Mouse (Mus musculus): ENCODE measurements around the gene Mgarp. TPM values are rescaled to one million over a fixed set of nuclear protein-coding genes. Genes with fewer than 3 reads are reported as not detected.
"Not testable (repeated sequence)": the region's sequence is repeated elsewhere in the genome, so short reads cannot be mapped to it uniquely, and the experiment has no call there.

Gene Mgarp
- total RNA-seq, 2 experiments from 2014 or later, result 0.26 TPM; not detected in 1

DNA sequence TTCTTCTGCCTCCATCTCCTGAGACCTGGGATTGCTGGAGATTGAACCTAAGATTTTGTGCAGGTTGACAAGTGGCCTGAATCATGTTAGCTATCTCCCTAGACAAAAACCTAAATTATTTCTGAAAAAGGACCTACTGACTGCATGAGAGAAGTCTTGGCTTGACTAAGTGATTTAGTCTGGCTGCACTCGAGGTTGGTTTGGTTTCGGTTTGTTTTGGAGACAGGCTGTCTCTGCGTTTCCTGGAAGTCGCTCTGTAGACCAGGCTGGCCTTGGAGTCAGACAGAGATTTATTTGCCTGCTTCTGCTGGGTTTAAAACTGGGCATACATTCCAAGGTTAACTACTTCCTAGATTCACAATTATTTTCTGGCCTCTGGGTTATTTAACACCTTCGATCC is 23.7 kb downstream of the Mgarp start:
- DNase-seq (ENCODE audit: extremely low spot score in 1 of 2, low spot score in 1 of 2), result no peak

- DNase-seq (ENCODE audit: extremely low spot score in 1 of 2, low spot score in 1 of 2), result no peak
Observed at GRCm38 (mm10) chr3:51371826-51372225, 24.7 kb downstream of the Mgarp start.

GRCm38 (mm10) chr3:51368011-51368410 is 28.5 kb downstream of the Mgarp start:
- DNase-seq (ENCODE audit: extremely low spot score in 1 of 2, low spot score in 1 of 2), result no peak

DNA sequence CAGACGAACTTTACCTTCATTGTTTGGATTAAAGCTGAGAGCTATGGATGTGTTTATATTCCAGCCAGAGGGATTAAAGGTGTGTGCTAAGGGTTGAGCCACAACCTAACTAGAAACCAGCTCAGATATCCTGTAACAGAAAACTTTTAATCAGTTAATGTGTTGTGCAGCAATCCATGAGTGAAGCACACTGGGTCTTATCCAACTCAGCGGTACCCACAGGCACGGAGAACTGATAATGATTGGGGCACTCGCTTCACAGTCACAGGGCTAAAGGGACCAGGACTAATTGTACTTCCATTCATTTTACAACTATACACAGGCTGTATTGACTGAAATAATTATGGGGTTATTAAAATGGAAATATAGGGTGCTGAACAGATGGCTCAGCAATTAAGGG is 29.6 kb downstream of the Mgarp start:
- DNase-seq (ENCODE audit: extremely low spot score in 1 of 2, low spot score in 1 of 2), result no peak

DNA sequence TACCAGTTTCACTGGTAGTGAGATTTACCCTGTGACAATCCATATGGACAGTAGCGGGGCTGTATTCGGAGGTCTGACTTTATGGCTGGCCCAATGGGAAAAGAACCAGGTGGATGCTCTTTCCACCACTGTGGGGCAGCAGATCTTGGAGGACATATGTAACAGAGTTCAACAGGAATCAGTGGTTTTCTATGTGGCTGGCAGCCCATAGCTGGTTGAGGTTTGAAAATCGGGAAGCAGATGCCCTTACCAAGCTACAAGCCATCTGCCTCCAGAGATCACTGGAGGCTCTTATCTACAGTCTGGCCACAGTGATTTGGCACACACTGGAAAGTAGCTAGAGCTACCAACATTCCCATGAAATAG is 31.0 kb downstream of the Mgarp start:
- peak in 1 of 2 experiments; percentile 18 for DNase-seq (ENCODE audit: extremely low spot score in 1 of 2, low spot score in 1 of 2)

DNA sequence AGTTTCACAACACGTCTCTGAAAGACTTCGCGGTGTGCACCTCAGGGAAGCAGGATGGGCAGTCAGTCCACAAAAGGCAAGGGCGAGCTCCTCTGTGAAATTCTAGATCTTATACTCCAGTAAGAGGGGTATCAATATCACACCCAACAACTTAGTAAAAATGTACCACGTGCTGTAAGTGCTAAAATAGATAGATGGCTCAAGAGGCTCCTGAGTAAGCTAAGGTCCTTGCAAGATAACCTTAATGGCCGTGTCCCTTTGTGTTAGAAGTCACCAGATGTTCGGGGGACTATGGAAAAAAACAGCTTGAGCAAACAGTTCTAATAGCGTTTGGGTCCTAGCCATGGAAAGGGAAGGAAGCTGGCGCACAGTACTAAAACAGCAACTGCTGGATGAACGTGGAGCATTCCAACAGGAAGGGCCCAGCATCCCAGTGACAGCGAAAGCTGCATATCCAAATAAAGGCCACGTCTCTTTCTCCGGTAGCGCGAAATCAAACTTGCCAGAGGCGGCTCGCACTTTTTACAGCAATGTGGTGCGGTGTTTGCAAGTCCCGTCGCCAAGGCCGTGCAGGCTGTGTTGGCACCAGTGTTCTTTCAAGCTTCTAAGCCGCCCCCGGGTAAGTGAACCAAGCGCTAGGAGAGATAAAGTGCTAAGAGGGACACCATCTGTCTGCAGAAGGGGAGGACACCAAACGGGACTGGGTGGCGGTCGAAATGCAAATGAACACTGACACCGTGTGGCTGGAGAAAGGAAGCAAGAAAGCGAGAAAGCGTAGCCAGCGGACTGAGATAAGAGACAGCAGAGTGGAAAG is 31.6 kb downstream of the Mgarp start:
- DNase-seq (ENCODE audit: extremely low spot score in 1 of 2, low spot score in 1 of 2), result peak; percentile 51 to 54

DNA sequence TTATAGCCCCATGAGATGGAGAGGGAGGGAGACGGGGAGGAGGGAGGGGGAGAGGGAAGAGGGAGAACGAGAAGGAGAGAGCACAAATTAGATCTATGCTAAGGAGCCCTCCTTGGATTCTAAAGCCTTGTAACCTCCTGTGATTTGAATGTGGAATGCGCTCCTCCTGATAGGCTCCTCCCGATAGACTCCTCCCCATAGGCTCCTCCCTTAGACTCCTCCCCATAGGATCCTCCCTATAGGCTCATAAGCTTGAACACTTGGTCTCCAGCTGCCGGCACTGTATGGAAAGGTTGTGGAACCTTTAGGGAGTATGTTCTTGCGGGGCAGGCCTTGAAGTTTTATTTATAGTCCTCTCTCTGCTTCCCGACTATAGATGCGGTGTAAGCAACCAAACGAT is 35.5 kb downstream of the Mgarp start:
- DNase-seq (ENCODE audit: extremely low spot score in 1 of 2, low spot score in 1 of 2), result no peak

- no peak for DNase-seq (ENCODE audit: extremely low spot score in 1 of 2, low spot score in 1 of 2)
Observed at GRCm38 (mm10) chr3:51359558-51360307, 36.8 kb downstream of the Mgarp start.

DNA sequence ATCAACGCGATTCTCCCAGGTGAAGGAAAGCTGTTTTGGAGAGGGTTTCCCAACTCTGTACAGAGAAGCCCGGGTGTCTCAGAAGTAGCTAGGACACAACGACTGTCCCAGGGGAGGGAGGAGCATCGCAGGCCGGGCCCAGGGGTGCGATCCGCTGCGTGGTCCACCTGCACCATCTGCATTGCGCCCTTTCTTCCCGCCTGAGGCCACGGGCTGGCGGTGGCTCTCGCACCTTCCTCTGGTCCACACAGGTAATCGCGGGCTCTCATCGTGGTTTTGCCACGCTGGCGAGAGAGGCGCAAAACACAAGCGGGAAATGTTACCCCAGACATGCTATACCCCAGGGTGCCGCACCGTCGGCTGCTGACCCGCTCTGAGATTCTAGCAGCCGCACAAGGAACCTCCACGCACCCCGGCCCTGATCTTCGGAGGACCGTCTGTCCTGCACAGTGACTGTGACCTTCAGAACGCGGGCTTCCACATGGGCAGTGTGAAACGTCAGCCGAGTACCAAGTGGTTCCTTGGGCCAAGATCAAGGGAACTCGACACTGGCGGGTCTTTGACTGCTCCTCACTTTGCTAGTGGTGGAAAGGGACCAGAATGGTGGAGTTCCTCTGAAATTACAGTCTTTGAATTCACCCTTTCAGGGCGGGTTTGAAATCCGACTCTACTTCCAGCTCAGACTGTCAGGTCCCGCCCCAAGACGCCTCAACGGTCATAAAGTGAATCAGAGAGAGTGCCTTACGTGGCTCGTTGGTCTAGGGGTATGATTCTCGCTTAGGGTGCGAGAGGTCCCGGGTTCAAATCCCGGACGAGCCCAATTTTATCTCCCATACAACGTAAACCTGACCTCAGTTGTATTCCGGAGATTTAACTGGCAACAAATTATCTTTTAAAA is 37.6 kb downstream of the Mgarp start:
- peak; percentile 53 to 62 for DNase-seq (ENCODE audit: extremely low spot score in 1 of 2, low spot score in 1 of 2)

DNA sequence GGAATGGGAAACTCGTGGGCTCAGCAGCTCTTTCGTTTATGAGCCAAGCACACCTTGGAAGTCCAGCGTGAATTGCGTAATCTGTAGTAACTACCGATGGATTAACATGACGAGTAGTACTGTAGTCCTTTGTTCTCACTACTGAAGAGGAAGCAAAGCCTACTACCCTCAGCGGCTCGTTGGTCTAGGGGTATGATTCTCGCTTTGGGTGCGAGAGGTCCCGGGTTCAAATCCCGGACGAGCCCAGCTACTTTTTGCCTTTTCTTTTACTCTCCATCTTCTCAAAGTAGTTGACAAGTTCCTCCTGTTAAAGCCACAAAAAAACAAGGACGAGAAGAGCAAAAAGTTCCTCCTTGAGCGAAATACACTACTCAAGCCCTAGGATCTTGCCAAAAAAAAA is 38.4 kb downstream of the Mgarp start:
- DNase-seq (ENCODE audit: extremely low spot score in 1 of 2, low spot score in 1 of 2), result peak; percentile 41 to 71

DNA sequence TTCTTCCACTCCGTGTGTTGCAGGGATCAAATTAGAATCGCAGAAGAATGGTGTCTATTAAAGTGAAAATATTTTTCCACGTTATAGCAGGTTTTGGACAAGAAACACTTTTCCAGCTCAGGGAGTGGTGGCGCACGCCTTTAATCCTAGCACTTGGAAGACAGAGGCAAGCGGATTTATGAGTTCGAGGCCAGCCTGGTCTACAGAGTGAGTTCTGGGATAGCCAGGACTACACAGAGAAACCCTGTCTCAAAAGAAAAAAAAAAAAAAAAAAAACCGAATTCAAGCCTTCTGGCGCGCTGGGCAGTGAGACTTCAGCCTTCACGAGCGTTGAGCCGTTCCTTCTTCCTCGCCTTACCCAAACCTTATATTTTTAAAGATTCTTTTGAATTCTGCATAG is 38.9 kb downstream of the Mgarp start:
- DNase-seq (ENCODE audit: extremely low spot score in 1 of 2, low spot score in 1 of 2), result no peak

- DNase-seq (ENCODE audit: extremely low spot score in 1 of 2, low spot score in 1 of 2), result no peak
Observed at GRCm38 (mm10) chr3:51357078-51357477, 39.5 kb downstream of the Mgarp start.

- not testable (repeated sequence) for DNase-seq (ENCODE audit: extremely low spot score in 1 of 2, low spot score in 1 of 2)
Observed at GRCm38 (mm10) chr3:51354956-51355355, 41.6 kb downstream of the Mgarp start.

- DNase-seq (ENCODE audit: extremely low spot score in 1 of 2, low spot score in 1 of 2), result no peak
Observed at GRCm38 (mm10) chr3:51354034-51354427, 42.5 kb downstream of the Mgarp start.

DNA sequence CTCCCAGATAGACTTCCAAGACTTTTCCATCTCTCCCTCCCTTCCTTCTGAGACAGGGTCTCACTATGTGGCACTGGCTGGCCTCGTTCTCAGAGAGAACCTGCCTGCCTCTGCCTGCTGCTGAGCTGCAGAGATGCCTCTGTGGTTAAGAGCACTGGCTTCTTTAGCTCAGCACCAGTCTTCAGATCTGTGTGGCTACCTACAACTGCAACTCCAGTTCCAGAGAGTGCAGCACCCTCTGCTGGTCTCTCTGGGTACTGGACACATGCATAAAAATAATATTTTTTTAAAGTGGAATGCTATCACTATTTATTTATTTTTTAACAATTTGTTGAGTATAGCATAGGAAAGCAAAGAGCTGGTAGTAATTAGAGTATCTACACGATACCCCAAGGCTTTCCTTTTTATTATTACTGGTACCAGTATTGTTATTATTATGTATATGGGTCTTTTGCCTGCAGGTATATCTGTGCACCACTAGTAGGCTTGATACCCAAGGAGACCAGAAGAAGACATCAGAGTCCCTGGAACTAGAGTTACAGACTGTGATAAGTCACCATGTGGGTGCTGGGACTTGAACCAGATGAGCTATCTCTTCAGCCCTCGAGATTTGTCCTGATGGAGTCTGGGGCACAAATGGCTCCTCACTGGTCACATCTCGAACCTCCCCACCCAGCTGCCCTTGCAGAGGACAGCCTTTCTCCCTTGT is 43.1 kb downstream of the Mgarp start:
- peak in 1 of 2 experiments; percentile 62 for DNase-seq (ENCODE audit: extremely low spot score in 1 of 2, low spot score in 1 of 2)

DNA sequence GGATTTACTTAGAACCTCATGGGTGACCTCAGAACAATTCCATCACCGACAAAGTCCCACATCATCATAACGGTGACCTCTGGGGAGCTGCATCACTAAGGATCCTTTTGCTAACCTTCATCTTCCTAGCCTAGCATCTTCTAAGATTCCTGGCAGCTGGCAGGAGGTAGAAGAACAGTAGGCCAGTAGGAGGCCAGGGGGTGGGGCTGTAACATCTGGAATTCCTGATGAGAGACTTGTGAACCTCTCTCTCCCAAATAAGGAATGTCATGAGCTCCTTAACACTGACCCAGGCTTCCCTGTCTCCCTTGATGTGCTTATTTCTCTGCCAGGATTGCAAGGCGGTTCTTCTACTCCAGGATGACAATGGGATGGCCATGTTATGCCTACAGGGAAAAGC is 45.7 kb downstream of the Mgarp start:
- no peak for DNase-seq (ENCODE audit: extremely low spot score in 1 of 2, low spot score in 1 of 2)

- no peak for DNase-seq (ENCODE audit: extremely low spot score in 1 of 2, low spot score in 1 of 2)
Observed at GRCm38 (mm10) chr3:51348646-51349238, 47.8 kb downstream of the Mgarp start.

DNA sequence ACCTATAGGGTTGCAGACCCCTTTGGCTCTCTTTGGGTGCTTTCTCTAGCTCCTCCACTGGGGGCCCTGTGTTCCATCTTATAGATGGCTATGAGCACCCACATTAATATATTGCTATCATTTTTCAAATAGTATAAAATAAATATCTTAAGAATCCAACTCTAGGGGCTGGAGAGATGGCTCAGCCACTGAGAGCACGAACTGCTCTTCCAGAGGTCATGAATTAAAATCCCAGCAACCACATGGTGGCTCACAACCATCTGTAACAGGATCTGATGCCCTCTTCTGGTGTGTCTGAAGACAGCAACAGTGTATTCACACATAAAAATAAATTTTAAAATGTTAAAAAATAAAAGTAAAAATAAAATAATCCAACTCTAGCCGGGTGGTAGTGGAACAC is 51.5 kb downstream of the Mgarp start:
- not testable (repeated sequence) for DNase-seq (ENCODE audit: extremely low spot score in 1 of 2, low spot score in 1 of 2)

DNA sequence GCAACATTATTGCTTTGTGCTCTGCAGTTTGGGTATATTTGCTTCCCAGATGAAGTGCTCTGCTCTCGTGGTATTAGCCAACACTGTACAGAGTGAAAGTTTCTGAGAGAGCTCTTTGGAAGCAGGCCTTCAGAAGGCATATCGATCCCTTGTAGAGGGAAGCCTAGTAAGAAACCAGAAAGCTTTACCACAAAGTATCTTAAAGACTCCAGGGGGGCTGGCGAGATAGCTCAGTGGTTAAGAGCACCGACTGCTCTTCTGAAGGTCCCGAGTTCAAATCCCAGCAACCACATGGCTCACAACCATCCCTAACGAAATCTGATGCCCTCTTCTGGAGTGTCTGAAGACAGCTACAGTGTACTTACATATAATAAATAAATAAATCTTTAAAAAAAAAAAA is 52.4 kb downstream of the Mgarp start:
- not testable (repeated sequence) for DNase-seq (ENCODE audit: extremely low spot score in 1 of 2, low spot score in 1 of 2)

DNA sequence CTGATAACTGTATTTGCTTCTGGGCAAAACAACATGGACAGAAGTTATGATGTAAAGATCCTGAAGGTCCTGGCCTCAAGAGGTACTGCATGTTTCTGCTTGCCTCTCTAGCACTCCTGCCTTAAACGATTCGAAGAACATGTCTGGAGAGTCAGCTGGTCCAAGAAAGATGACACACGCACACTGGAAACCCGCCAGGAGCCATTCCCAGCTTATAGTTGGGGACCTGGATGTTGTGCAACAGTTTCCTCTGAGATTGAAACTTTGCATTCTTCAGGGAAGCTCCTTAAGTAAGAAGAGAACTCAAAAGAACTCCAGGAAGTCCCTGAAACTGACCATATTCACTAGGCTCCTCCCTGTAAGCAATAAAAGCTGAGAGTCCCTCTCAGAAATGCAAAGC is 53.3 kb downstream of the Mgarp start:
- DNase-seq (ENCODE audit: extremely low spot score in 1 of 2, low spot score in 1 of 2), result no peak
